Mouse (Mus musculus) testis, adult 2 months (tissue): Measurements from ENCODE around the gene Galnt10.

Source experiments
- CTCF ChIP-seq: fragments of 200-500 bp; IDR thresholded peaks from 2 replicates; pipeline ENCODE4 v1.5.1; 2012; ENCODE audit warnings: low read depth, mild to moderate bottlenecking, inconsistent platforms, low read length, moderate library complexity; ENCODE audit not compliant: control insufficient read depth, insufficient read depth, insufficient replicate concordance
- POLR2A ChIP-seq: fragments of 200-500 bp; IDR thresholded peaks from 2 replicates; pipeline ENCODE4 v1.6.1; 2012; ENCODE audit warnings: low read depth, mild to moderate bottlenecking, inconsistent platforms, low read length, moderate library complexity; ENCODE audit not compliant: control insufficient read depth

GRCm38 (mm10) chr11:57696207-57696676 lies 51.0 kb downstream of the Galnt10 start:
- TF ChIP-seq CTCF = no peak
- TF ChIP-seq POLR2A = no peak
